Mouse (Mus musculus) brain, embryonic 14.5 days (tissue): Measurements from ENCODE around the gene Hdac4. TPM values are rescaled to one million over a fixed set of nuclear protein-coding genes. Genes with fewer than 3 reads are reported as not detected.
A peak's percentile ranks its signal among the peaks of the same experiment; 100 is the strongest.

Source experiments
- DNase-seq: peaks from one replicate; pipeline ENCODE4 v3.0.0-alpha.2; 2011; ENCODE audit warnings: low read depth
- CTCF ChIP-seq: fragments of 200-500 bp; IDR thresholded peaks from 2 replicates; pipeline ENCODE4 v1.5.1; 2012; ENCODE audit warnings: inconsistent platforms, mild to moderate bottlenecking, moderate library complexity, borderline replicate concordance; ENCODE audit not compliant: insufficient read depth, insufficient read length; ENCODE audit errors: extremely low read depth
- POLR2A ChIP-seq: fragments of 200-500 bp; IDR thresholded peaks from 2 replicates; pipeline ENCODE4 v1.6.1; 2012; ENCODE audit warnings: mild to moderate bottlenecking, inconsistent platforms, borderline replicate concordance; ENCODE audit not compliant: poor library complexity, insufficient read depth, insufficient read length, severe bottlenecking; ENCODE audit errors: extremely low read depth
- polyA plus RNA-seq: library from polyadenylated mRNA; depleted of rRNA; stranded (reverse); fragments of >200 nt; gene quantifications from 2 replicates; pipeline ENCODE4 v1.2.3, GENCODE M21; 2012

Gene Hdac4
- polyA plus RNA-seq, 1 experiment = 21.8 TPM

DNA sequence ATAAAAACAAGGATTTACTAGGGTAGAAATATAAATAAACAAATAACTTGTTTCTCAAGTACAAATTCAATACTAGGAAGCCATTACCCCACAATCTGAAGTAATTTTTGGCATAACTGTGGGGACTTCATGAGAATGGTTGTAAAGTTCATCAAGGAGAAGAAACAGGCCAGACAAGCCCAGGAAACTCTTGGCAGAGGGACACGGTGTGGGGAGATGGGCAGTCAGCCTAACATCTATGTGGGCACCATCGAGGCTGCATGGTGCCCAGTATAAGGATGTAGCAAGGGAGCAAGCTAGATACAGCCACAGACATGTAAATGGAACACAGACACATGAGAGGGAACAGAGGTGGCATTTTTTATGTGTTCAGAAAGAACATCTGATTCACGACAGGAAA lies 171.6 kb downstream of the Hdac4 start:
- DNase-seq = no peak

DNA sequence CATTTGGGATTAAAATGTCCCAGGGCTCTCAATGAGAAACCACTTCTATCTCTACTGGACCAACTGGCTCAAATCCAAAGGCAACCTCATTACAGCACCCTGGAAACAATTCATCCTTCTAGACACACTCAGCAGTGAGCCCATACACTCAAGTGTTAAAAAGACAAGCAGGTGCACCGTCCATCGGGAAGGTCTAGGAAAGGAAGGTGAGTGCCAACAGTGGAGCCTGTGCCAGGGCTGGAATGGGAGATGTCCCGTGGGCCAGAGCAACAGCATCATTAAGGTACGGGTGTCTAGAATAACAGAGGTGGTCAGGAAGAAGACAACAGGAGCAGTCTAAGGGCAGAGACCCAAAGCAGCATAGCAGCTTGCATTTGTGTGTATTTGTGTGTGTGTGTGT lies 173.5 kb downstream of the Hdac4 start:
- no peak for TF ChIP-seq CTCF
- TF ChIP-seq POLR2A = no peak
- DNase-seq = peak; percentile 40

More for the DNA sequence above, 171.6 kb downstream of the Hdac4 start:
- TF ChIP-seq CTCF = no peak
- no peak for TF ChIP-seq POLR2A

DNA sequence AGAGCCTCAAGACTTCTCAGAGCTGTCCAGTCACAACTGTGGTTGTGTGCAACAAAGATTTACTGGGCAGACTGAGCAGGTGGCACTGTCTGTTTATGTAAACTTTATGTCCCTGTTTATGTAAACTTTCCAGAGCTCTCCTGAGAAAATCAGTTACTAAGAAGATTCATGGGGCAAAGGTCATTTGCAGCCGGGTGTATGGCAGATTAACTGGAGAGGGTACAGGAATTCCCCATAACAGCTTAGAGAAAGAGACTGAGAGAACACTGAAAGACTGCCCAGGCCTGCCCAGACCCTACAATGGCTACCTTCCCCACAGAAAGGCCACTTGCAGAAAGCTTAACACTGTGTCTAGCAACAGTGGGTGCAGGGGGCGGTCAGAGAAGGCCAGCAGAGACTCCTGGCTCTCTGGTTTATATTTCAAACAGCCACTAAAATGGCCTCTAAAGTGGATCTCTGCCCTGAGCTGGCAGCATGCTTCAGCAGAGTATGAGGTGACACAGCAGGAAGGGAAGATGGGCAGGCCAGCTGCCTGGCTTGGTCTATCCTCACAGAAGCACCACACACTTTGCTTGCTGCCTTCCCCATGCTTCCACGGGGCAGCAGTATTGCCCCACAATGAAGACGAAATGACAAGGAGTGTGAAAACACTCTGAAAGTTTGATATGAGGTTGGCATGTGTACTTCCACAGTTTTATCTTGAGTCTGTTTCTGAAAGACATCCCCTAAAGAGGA lies 179.4 kb downstream of the Hdac4 start:
- DNase-seq = no peak
- TF ChIP-seq POLR2A (no peak), CTCF (no peak)

DNA sequence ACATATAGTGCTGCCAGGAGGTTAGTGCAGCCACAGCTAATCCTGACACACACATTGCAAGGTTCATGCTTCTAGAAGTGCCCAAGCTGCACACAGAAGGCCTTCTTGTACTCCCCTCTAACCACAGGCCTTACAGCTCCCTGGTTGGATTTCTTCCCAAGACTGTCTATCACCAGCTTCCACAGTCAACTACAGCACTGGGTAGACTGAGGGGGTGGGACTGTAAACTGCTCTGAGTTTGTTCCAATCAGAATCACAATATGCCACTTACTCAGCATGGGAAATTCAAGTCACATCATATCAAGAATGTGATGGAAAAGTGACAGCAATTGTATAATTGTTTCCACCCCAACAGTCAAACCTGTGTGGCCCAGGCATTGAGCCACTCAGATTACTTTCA lies 180.2 kb downstream of the Hdac4 start:
- DNase-seq = peak; percentile 41

DNA sequence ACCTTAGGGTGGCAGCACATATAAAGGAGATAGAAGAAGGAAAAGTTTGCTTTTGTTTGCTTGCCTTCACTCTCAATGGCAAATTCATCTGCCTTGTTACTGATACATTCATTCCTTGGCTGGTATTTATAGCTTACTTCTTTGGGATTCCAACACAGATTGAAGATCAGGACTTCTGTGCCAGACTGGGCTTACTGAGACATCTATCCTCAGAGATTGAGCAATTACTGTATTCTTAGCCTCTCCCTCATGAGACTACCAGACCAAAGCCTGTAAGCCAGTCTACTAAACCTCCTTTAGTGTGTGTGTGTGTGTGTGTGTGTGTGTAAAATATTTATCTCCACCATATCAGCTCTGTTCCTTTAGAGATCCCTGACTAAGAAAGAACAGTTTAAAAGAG lies 181.0 kb downstream of the Hdac4 start:
- DNase-seq = no peak
- TF ChIP-seq POLR2A = no peak
- no peak for TF ChIP-seq CTCF

More for the DNA sequence above, 180.2 kb downstream of the Hdac4 start:
- TF ChIP-seq CTCF (no peak), POLR2A (no peak)

DNA sequence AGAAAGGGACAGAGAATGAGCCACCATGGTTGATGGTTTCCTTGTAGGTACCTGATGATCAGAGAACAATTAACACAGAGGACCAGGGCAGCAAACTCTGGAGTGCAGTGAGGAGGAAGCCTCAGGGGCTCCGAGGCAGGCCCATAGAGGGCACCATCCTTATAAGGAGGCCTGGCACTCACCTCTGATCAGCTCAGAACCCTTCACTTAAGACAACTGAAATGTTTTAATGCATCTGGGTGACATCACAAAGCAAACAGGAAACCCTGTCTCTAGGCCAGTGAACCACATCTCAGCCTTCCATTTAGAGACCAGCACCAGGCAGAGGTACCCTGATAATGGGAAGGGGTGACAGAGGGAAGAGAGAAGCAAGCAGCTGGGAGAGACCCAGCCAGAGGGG lies 188.8 kb downstream of the Hdac4 start:
- TF ChIP-seq CTCF (0 out of 2 replicates have a peak, but pooled peaks have one; percentile 7), POLR2A (no peak)
- no peak for DNase-seq

DNA sequence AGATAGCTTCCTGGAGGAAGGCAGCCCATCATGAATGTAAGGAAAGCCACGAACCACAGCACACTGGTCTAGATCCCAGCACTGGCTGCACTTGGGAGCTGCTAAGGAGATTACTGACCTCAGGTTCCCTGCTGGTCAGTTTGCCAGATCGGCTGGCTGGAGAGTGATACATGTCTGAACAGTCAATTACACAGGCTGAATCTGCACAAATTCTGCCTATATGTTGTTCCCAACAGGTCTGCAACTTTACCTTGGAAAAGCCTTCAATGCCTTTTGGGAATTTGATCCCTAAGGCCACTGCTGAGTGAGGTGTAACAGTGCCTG lies 189.9 kb downstream of the Hdac4 start:
- no peak for DNase-seq

DNA sequence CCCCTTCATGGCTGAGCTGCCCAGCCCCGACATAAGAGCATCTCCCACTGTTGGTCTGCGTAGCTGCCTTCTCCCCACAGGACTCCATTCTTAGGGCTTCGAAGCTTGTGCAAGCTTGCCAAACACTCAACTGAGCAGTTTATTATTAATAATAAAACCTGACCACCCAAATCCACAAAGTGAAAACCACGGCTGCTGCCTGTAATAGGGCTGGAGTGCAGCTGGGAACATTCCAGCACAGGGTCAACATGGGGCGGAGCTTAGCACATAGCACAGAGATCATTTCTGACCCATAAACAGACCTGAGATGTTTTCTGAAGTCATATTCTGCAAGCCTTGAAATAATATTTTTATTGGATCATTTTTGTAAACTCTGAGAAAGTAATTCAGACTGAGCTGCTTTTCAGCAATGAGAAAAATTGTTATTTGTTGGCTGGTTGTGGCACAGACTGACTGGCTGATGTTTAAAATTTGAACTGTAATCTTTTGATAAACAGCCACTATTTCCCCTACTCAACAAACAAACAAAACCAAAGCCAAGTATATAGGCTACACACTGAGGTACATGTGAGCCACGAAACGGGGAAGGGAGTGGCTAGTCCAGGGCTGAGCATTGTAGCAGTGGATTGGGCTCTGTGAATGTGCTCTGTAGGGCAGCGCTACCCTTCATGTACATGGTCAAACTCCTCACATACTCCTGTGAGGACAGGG lies 190.4 kb downstream of the Hdac4 start:
- TF ChIP-seq POLR2A (no peak), CTCF (no peak)
- peak; percentile 15 for DNase-seq

More for the DNA sequence above, 189.9 kb downstream of the Hdac4 start:
- TF ChIP-seq POLR2A = no peak
- TF ChIP-seq CTCF = no peak

DNA sequence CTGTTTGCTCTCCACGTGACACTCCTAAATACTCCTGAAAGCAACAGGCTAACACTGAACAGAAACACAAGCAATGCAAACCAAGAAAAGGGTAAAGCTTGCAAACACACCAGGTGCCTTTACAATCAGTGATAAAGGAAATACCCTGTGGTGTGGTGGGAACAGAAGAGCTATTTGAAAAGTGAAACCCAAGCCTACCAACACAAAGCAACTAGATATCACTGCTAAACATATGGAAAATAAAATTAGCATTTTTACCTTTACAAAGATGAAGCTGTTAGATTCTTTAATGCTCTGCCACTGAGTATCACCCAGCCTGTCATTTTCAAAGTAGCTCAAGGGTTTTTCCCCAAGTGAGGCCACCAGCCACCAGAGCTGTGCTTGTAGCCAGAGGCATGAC lies 191.4 kb downstream of the Hdac4 start:
- TF ChIP-seq CTCF (no peak), POLR2A (no peak)
- DNase-seq = no peak

DNA sequence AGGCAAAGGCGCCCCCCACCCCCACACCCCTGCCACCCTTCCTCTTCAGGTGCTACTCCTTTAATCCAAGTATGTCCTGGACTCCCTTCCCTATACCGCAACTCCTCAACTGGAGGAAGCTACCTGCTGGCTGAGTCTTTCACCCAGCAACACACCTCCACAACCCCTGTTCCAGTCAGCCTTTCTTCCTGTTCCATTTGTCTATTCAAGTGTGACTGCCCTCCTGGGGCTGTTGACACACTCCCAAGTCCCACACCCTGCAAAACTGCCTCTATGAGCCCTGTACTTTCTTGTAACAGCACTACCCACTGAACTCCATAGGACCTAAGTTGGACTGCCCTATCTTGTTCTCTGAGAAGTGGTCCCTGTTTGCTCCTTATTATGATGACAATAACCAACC lies 195.3 kb downstream of the Hdac4 start:
- TF ChIP-seq POLR2A (no peak), CTCF (no peak)

DNA sequence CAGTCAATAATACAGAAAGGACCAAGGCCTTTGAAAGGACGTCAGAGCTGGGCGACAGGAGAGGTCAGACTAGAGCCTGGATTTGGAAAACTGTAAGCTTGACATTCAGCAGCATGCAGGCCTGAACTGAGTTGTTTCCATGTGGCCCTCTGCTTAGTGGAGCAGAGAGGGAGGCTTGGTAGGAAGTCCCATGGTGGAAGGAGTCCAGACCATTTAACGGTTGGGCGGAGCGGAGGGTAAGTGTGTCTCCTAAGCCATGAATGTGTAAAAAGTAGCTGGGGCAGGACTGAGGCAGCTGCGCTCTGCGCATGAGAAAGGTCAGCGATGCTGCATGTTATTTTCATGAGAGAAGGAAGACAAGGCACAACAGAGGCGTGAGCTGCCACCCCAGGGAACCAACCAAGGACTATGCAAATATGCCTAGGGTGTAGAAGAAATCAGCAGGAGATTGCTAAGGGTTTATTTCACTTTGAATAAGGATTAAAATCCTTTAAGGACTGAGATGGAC lies 201.8 kb downstream of the Hdac4 start:
- DNase-seq = peak; percentile 25
- TF ChIP-seq POLR2A = no peak
- TF ChIP-seq CTCF = no peak

More for the DNA sequence above, 195.3 kb downstream of the Hdac4 start:
- DNase-seq = no peak
